Mouse (Mus musculus) midbrain, embryonic 12.5 days (tissue): ENCODE measurements around the gene Dxo. TPM values are rescaled to one million over a fixed set of nuclear protein-coding genes. Genes with fewer than 3 reads are reported as not detected.
A peak's percentile ranks its signal among the peaks of the same experiment; 100 is the strongest.
"Not testable (repeated sequence)": the region's sequence is repeated elsewhere in the genome, so short reads cannot be mapped to it uniquely, and the experiment has no call there.

ENCODE experiments used
- ATAC-seq: fragments of 200-750 bp; cut with Nextera tagmentation; 2 replicates; pipeline ENCODE4 v1.8.0; 2017; ENCODE audit warnings: low read depth, moderate TSS enrichment, moderate library complexity; ENCODE audit not compliant: low FRiP score
- H3K27ac ChIP-seq: fragments of 300-500 bp; sonication (generic); replicated peaks from 2 replicates; pipeline ENCODE4 v1.5.1; 2016; ENCODE audit warnings: mild to moderate bottlenecking
- H3K27me3 ChIP-seq: fragments of 300-500 bp; sonication (generic); 2 replicates; pipeline ENCODE4 v1.6.1; 2016; ENCODE audit warnings: mild to moderate bottlenecking
- H3K36me3 ChIP-seq: fragments of 300-500 bp; sonication (generic); 2 replicates; pipeline ENCODE4 v1.6.1; 2016
- H3K4me1 ChIP-seq: fragments of 300-500 bp; sonication (generic); 2 replicates; pipeline ENCODE4 v1.6.1; 2016
- H3K4me2 ChIP-seq: fragments of 300-500 bp; sonication (generic); replicated peaks from 2 replicates; pipeline ENCODE4 v1.6.1; 2016; ENCODE audit warnings: mild to moderate bottlenecking, moderate library complexity
- H3K4me3 ChIP-seq: fragments of 300-500 bp; sonication (generic); 2 replicates; pipeline ENCODE4 v1.5.1; 2016; ENCODE audit warnings: mild to moderate bottlenecking
- H3K9ac ChIP-seq: fragments of 300-500 bp; sonication (generic); replicated peaks from 2 replicates; pipeline ENCODE4 v1.6.1; 2016; ENCODE audit warnings: mild to moderate bottlenecking, moderate library complexity
- H3K9me3 ChIP-seq: fragments of 300-500 bp; sonication (generic); 2 replicates; pipeline ENCODE4 v1.6.1; 2016; ENCODE audit warnings: mild to moderate bottlenecking
- WGBS: fragments of 180-500 bp; shearing (Covaris S2); methylation state at CpG from one replicate; pipeline ENCODE4 v1.1.7; 2016; 5-methylcytosine and 5-hydroxymethylcytosine counted together
- polyA plus RNA-seq: library from polyadenylated mRNA; unstranded; fragments of >200 nt; fragmentation: Nextera tagmentation; extraction: Ambion mirVana; gene quantifications from 2 replicates; pipeline ENCODE4 v1.2.1, GENCODE M21; 2016

The Dxo gene
- 72.7 and 73.4 TPM in 2 replicates for polyA plus RNA-seq

DNA sequence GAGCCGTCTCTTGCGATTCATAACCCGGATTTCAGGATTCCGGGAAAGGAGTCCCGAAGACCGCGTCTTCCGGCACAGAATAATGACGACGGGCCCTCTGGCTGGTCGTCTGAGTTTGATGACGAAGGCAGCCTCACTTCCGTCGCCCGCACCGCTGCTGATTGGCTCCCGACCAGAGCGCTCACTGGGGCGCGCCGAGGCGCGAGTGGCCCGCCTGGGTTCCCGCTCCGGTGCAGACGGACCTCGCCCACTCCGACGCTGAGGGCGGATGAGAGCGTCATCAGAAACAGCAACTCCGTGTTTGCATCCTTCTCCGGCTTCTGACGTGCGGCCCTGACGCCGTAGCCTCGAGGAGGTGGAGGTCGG lies at the start of gene Dxo, which contains the start of gene Stk19:
Gene Dxo (plus strand): TSS at position 164 of the 366 bp plus-strand sequence.
Gene Stk19 (minus strand): TSS at position 90 of the 366 bp plus-strand sequence.
- Histone ChIP-seq H3K4me1 (peaks cover 26% of the 10 kb centered on the region), H3K27ac (peak within 1 kb of the TSS; percentile 82), H3K36me3 (peaks cover 52% of the 10 kb centered on the region), H3K9me3 (no peaks in the 10 kb centered on the region), H3K27me3 (no peaks in the 10 kb centered on the region), H3K4me2 (peak within 1 kb of the TSS; percentile 98), H3K9ac (peak within 1 kb of the TSS; percentile 74), H3K4me3 (peak within 1 kb of the TSS; percentile 75)
- under 1% methylated on average over 40 of the region's 40 CpGs for WGBS
- ATAC-seq: peak; percentile 92

DNA sequence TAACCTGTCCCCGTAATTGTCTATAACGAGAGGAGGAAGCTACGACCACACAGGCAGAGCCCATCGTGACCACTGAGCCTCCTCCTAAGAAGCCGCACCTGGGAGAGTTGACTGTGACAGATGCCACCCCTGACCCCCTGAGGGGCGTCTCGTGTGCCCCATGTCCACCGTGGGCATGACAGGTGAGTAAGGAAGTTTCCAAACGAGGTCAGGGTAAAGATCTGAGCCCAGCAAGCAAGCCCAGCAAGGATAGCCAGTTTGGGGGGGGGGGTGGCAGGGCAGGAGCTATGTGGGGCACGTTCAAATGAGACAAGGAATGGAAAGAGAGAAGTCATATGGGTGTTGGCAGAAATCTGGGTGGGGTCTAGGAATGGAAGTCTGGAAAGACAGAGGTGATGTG lies 41.8 kb upstream of the Dxo start:
- Histone ChIP-seq H3K4me1 (no peaks in the 10 kb centered on the region), H3K36me3 (no peaks in the 10 kb centered on the region), H3K9me3 (0 out of 2 replicates have a peak, but pooled peaks cover 7% of the 10 kb centered on the region), H3K4me2 (no peak overlapping the region), H3K9ac (no peak overlapping the region), H3K27ac (no peak overlapping the region), H3K4me3 (no peak overlapping the region), H3K27me3 (no peaks in the 10 kb centered on the region)
- ATAC-seq: no peak
- 84% methylated on average over 10 of the region's 10 CpGs for WGBS

DNA sequence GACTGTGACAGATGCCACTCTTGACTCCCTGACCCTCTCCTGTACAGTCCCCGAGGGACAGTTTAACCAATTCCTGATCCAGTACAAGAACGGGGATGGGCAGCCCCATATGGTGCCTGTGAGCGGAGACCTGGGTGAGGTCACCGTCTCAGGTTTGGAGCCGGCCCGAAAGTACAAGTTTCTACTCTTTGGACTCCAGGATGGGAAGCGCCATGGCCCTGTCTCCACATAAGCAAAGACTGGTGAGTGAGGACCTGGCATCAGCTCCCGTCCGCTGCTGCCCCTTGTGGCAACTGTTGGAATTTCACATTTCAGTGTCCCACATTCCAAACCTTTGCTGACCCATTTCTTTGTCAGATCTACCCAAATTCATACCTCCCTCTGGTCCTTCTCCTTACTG lies 41.2 kb upstream of the Dxo start:
- no peak overlapping the region for H3K27ac ChIP-seq
- H3K27me3 ChIP-seq: no peaks in the 10 kb centered on the region
- ATAC-seq: no peak
- no peaks in the 10 kb centered on the region for H3K4me1 ChIP-seq
- H3K4me3 ChIP-seq: no peak overlapping the region
- 72% methylated on average over 9 of the region's 9 CpGs for WGBS
- no peak overlapping the region for H3K9ac ChIP-seq
- no peak overlapping the region for H3K4me2 ChIP-seq
- 0 out of 2 replicates have a peak, but pooled peaks cover 7% of the 10 kb centered on the region for H3K9me3 ChIP-seq
- no peaks in the 10 kb centered on the region for H3K36me3 ChIP-seq

DNA sequence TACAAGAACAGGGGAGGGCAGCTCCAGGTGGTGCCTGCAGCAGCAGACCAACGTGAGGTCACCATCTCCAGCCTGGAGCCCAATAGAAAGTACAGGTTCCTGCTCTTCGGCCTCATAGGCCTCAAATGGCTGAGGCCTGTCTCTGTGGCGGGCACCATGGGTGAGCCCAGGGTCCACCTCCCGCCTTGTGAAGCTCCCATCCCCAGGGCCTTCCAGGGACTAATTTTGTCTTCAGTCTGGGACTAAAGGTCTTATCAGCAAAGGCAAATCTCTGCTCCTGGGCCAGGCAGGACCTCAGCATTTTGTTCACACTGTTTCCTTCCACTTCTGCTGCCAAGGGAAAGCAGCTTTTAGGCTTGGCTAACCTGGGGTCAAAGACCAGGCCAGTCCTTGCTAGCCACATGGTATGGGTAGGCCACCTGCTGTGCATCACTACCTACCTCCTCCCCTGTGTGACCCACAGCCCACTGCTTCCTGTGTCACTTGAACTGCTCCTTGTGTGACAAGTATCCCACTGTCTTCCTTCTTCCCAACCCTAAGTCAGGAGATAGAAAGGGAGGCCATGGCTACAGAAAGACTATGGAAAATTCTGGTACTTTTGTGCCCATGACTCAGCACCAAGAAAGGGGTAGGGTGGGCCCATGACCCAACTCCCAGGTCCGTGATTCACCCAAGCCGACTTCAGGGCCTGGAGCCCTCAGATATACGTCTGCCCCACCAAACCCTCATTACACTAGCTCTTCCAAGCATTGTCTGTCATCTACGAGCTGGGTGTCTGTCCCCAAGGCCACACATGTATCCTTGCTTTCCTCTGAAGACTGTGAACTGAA lies 40.3 kb upstream of the Dxo start:
- Histone ChIP-seq H3K4me2 (no peak overlapping the region), H3K36me3 (no peaks in the 10 kb centered on the region), H3K9ac (no peak overlapping the region), H3K27ac (no peak overlapping the region), H3K27me3 (no peaks in the 10 kb centered on the region), H3K4me3 (no peak overlapping the region), H3K9me3 (0 out of 2 replicates have a peak, but pooled peaks cover 7% of the 10 kb centered on the region), H3K4me1 (no peaks in the 10 kb centered on the region)
- 79% methylated on average over 8 of the region's 8 CpGs for WGBS
- no peak for ATAC-seq

DNA sequence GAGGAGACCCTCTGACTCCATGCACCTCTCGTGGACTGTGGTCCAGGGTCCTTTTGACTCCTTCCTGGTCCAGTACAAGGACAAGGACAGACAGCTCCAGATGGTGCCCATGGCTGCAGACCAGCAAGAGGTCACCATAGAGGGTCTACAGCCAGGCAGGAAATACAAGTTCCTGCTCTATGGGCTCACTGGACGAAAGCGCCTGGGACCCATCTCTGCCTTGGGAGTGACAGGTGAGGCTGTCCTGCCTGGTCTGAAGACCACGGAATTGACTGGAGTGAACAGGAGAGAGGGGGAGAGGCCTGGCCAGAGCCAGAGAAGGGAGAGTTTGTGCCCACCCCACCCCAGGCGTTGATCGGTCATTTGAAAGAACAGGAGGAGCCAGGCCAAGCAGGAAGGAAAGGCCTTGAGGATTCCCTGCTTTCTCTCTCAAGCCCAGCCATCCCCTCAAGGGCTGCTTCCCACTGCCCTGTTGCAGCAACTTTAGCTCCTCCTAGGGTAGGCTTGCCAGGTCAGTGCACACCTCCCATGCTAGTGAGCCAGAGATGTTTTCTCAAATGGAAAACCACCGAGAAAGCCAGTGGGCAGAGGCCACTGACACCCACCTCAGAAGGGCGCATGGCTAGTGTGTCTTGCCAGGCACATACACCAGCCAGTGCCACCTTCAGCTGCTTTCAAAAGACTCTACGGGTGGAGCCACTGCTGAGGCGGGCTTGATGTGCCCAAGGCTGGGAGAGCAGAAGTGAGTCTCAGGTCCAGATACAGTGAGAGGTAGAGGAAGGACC lies 39.4 kb upstream of the Dxo start:
- H3K4me2 ChIP-seq, H3K36me3 ChIP-seq, ATAC-seq, H3K9me3 ChIP-seq, H3K9ac ChIP-seq, H3K27ac ChIP-seq, H3K4me1 ChIP-seq, H3K4me3 ChIP-seq, H3K27me3 ChIP-seq: not testable (repeated sequence)
- 89% methylated on average over 10 of the region's 10 CpGs for WGBS

DNA sequence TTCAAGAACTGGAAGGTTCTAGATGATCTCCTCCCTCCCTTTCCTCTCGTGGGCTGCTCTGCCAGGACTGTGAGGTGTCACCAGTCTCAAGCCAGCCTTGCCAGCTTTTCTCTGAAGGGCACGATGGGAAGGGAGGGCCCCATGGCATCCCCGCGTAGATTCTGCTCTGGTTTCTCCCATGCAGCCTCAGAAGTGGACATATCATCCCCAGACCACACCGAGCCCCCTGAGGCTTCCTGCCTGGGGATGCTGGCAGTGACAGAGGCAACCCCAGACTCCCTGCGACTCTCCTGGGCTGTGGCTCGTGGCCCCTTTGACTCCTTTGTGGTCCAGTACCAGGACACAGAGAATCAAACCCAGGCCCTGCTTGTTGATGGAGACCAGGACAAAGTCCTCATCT lies 38.7 kb upstream of the Dxo start:
- H3K9ac ChIP-seq, H3K4me2 ChIP-seq, H3K36me3 ChIP-seq, ATAC-seq, H3K4me3 ChIP-seq, H3K4me1 ChIP-seq, H3K9me3 ChIP-seq, H3K27ac ChIP-seq, H3K27me3 ChIP-seq: not testable (repeated sequence)
- 88% methylated on average over 6 of the region's 7 CpGs for WGBS

DNA sequence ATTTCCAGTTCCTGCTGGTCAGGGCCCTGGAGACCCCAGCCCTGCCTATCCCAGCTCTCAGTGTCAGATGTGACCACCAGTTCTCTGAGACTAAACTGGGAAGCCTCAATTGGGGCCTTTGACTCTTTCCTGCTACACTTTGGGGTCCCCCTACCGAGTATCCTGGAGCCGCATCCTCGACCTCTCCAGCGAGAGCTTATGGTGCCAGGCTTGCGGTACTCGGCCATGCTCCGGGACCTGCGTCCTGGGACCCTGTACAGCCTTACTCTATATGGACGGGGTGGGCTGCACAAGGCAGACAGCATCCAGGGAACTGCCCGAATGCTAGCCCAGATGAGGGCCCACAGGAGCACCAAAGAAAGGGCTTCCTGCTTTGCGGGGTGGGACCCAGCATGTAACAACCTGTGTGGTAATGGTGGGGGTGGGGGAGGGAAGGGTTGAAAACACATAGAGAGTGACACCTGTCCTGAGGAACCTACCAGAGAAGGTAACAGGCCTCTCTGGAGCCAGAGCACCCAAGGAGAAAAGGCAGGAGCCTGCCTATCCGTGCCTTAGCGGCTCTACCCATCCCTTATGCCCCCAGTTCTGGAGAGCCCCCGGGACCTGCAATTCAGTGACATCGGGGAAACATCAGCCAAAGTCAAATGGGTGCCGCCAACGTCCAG lies 37.8 kb upstream of the Dxo start:
- 90% methylated on average over 17 of the region's 17 CpGs for WGBS
- H3K36me3 ChIP-seq: no peaks in the 10 kb centered on the region
- no peak overlapping the region for H3K4me3 ChIP-seq
- H3K27ac ChIP-seq: no peak overlapping the region
- H3K9me3 ChIP-seq: no peaks in the 10 kb centered on the region
- no peak overlapping the region for H3K4me2 ChIP-seq
- no peak for ATAC-seq
- H3K27me3 ChIP-seq: no peaks in the 10 kb centered on the region
- H3K4me1 ChIP-seq: no peaks in the 10 kb centered on the region
- no peak overlapping the region for H3K9ac ChIP-seq

DNA sequence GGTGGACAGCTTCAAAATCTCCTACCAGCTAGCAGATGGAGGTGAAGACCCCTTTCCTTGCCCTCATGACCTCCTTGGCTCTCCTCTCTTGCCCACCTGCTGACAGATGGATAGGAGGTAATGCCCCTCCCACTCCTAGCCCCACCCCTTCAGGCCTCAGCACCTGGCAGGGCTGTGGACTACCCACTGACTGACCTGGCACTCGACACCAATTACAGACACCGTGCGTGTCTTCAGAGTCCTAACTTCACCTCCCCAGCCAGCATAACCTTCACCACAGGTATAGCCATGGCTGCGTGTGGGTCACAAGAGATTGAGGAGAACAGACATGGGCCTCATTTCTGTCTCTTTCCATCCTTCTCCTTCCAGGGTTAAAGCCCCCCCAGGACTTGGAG lies 37.3 kb upstream of the Dxo start:
- H3K4me2 ChIP-seq: no peak overlapping the region
- H3K4me3 ChIP-seq: no peak overlapping the region
- H3K36me3 ChIP-seq: no peaks in the 10 kb centered on the region
- 87% methylated on average over 4 of the region's 4 CpGs for WGBS
- no peaks in the 10 kb centered on the region for H3K9me3 ChIP-seq
- ATAC-seq: no peak
- no peak overlapping the region for H3K9ac ChIP-seq
- no peaks in the 10 kb centered on the region for H3K27me3 ChIP-seq
- no peaks in the 10 kb centered on the region for H3K4me1 ChIP-seq
- no peak overlapping the region for H3K27ac ChIP-seq

DNA sequence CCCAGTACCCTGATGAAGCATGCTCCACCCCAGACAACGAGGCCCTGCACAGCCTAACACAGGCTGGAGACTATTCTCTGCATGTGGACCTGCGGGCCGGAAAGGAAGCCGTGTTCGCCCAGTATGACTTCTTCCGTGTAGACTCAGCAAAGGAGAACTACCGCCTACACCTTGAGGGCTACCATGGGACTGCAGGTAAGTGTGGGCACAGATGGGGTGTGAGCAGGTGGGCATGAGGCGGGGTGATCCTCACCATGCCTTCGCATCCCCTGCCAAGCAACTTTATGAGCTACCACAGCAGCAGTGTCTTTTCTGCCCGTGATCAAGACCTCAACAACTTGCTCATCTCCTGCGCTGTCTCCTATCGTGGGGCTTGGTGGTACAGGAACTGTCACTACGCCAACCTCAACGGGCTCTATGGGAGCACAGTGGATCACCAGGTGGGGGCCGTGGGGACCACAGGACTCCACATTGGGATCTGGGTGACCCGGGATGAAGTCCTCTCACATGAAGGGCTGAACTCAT lies 36.0 kb upstream of the Dxo start:
- H3K27me3 ChIP-seq, H3K36me3 ChIP-seq, H3K9ac ChIP-seq, H3K4me2 ChIP-seq, ATAC-seq, H3K9me3 ChIP-seq, H3K4me3 ChIP-seq, H3K4me1 ChIP-seq, H3K27ac ChIP-seq: not testable (repeated sequence)
- WGBS: 91% methylated on average over 16 of the region's 16 CpGs

DNA sequence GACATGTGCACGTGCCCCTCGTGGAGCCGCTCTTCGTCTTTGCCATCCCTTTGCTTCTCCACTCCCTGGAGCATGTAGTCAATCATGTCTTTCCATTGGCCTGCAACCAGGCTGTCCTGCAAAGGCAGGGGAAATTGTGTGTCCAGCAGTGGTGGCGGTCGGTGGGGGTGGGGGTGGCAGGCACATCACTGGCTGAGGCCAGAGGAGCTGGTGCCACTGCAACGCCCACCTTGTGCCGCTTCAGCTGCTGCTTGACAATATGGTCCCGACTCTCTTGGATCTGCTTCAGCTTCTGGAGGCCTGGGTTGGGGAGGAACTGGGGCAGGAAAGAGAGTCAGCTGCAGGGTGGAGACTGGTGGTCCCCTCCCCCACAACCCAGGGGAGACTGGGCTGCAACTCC lies 34.1 kb upstream of the Dxo start:
- not testable (repeated sequence) for H3K4me1 ChIP-seq, H3K9me3 ChIP-seq, H3K36me3 ChIP-seq, H3K4me2 ChIP-seq, H3K4me3 ChIP-seq, H3K27me3 ChIP-seq, H3K27ac ChIP-seq, ATAC-seq, H3K9ac ChIP-seq
- 91% methylated on average over 9 of the region's 9 CpGs for WGBS

DNA sequence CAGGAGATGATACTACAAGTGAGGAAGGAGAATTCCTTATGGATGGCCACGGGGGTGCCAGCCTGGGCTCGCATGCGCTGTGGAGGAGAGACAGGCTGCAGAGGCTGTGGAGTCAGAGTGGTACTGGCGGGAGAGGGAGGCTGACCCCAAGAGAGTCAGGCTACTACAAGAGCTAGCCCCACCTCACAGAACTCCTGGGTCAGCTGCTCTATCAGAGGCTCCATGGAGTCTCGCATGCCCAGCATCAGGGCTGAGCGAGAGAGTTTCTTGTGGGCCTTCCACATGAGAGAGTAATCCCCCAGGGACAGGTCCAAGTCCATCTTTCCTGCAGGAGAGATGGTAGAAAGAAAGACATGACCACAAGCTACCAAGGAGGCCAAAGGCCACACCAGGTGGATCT lies 33.5 kb upstream of the Dxo start:
- not testable (repeated sequence) for H3K4me2 ChIP-seq, H3K4me3 ChIP-seq, H3K4me1 ChIP-seq, H3K27me3 ChIP-seq, H3K36me3 ChIP-seq, H3K9ac ChIP-seq, ATAC-seq, H3K27ac ChIP-seq, H3K9me3 ChIP-seq
- 93% methylated on average over 6 of the region's 6 CpGs for WGBS

DNA sequence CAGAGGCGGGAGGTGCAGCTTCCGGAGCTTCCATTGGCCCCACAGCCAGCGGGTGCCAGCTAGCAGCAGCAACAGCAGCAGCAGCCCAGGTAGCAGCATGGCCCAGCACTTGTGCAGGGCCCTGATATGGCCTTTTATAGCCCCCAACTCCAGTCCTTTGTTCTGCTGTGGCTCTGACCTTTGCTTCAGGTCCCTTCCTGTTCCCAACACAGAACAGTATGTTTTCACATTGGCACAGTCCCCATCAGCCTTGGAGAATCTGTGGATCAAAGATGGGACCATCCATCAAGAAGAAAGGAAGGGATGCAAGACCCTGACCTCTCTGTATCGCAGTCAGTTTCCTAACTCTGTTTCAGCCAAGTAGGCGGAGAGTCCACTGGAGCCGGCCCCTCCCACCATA lies 32.5 kb upstream of the Dxo start, which contains the start of gene Cyp21a1:
Gene Cyp21a1 (minus strand): TSS at position 261 of the 400 bp plus-strand sequence.
- not testable (repeated sequence) for H3K4me1 ChIP-seq, H3K9me3 ChIP-seq, ATAC-seq, H3K9ac ChIP-seq, H3K36me3 ChIP-seq, H3K27me3 ChIP-seq, H3K4me2 ChIP-seq, H3K27ac ChIP-seq, H3K4me3 ChIP-seq
- 86% methylated on average over 2 of the region's 6 CpGs for WGBS
